Mouse (Mus musculus) embryonic facial prominence, embryonic 13.5 days (tissue): Measurements from ENCODE around the gene Ccdc88a. TPM values are rescaled to one million over a fixed set of nuclear protein-coding genes. Genes with fewer than 3 reads are reported as not detected.

ENCODE experiments used
- ATAC-seq: fragments of 200-750 bp; cut with Nextera tagmentation; 2 replicates; pipeline ENCODE4 v1.8.0; 2017; ENCODE audit warnings: low read depth; ENCODE audit not compliant: insufficient number of reproducible peaks, insufficient read depth, low FRiP score, low TSS enrichment
- H3K27ac ChIP-seq: fragments of 300-500 bp; sonication (generic); 2 replicates; pipeline ENCODE4 v1.5.1; 2015; ENCODE audit warnings: moderate library complexity, mild to moderate bottlenecking, inconsistent platforms
- H3K27me3 ChIP-seq: fragments of 300-500 bp; sonication (generic); 2 replicates; pipeline ENCODE4 v1.6.1; 2015; ENCODE audit warnings: mild to moderate bottlenecking, inconsistent platforms
- H3K36me3 ChIP-seq: fragments of 300-500 bp; sonication (generic); 2 replicates; pipeline ENCODE4 v1.6.1; 2015; ENCODE audit warnings: mild to moderate bottlenecking, inconsistent platforms
- H3K4me1 ChIP-seq: fragments of 300-500 bp; sonication (generic); 2 replicates; pipeline ENCODE4 v1.6.1; 2015; ENCODE audit warnings: inconsistent platforms
- H3K4me2 ChIP-seq: fragments of 300-500 bp; sonication (generic); 2 replicates; pipeline ENCODE4 v1.6.1; 2015; ENCODE audit warnings: moderate library complexity, mild to moderate bottlenecking, inconsistent platforms
- H3K4me3 ChIP-seq: fragments of 300-500 bp; sonication (generic); 2 replicates; pipeline ENCODE4 v1.5.1; 2015; ENCODE audit warnings: mild to moderate bottlenecking, inconsistent platforms
- H3K9ac ChIP-seq: fragments of 300-500 bp; sonication (generic); 2 replicates; pipeline ENCODE4 v1.6.1; 2015; ENCODE audit warnings: mild to moderate bottlenecking, inconsistent platforms
- H3K9me3 ChIP-seq: fragments of 300-500 bp; sonication (generic); 2 replicates; pipeline ENCODE4 v1.6.1; 2016; ENCODE audit warnings: inconsistent platforms
- WGBS: fragments of 180-500 bp; shearing (Covaris S2); methylation state at CpG from one replicate; pipeline ENCODE4 v1.1.7; 2015; ENCODE audit warnings: mixed read lengths; 5-methylcytosine and 5-hydroxymethylcytosine counted together
- polyA plus RNA-seq: library from polyadenylated mRNA; unstranded; fragments of >200 nt; fragmentation: Nextera tagmentation; extraction: Ambion mirVana; gene quantifications from 2 replicates; pipeline ENCODE4 v1.2.1, GENCODE M21; 2015

Ccdc88a gene
- polyA plus RNA-seq, result 48.2 and 50.6 TPM in 2 replicates

- peak within 1 kb of the TSS; percentile 61 for H3K4me2 ChIP-seq
- H3K9ac ChIP-seq, result peak within 1 kb of the TSS; percentile 95
- WGBS, result under 1% methylated on average over 106 of the region's 107 CpGs
- H3K4me3 ChIP-seq, result peak within 1 kb of the TSS; percentile 85
- ATAC-seq, result peak; percentile 97
- H3K27me3 ChIP-seq, result no peaks in the 10 kb centered on the region
- peaks cover 6% of the 10 kb centered on the region; the same call in 1 of the 2 replicates for H3K4me1 ChIP-seq
- H3K36me3 ChIP-seq, result 0 out of 2 replicates have a peak, but pooled peaks cover 6% of the 10 kb centered on the region
- peak within 1 kb of the TSS; percentile 95 for H3K27ac ChIP-seq
- H3K9me3 ChIP-seq, result no peaks in the 10 kb centered on the region
Measured at GRCm38 (mm10) chr11:29373396-29374273, at the start of gene Ccdc88a. Gene Ccdc88a, plus strand, starts transcription at chr11:29373658.

- H3K4me2 ChIP-seq, result no peak overlapping the region
- H3K27me3 ChIP-seq, result no peaks in the 10 kb centered on the region
- no peaks in the 10 kb centered on the region for H3K36me3 ChIP-seq
- ATAC-seq, result no peak
- H3K4me3 ChIP-seq, result no peak overlapping the region
- H3K9ac ChIP-seq, result no peak overlapping the region
- 85% methylated on average over 2 of the region's 2 CpGs for WGBS
- no peaks in the 10 kb centered on the region for H3K4me1 ChIP-seq
- H3K9me3 ChIP-seq, result no peaks in the 10 kb centered on the region
- no peak overlapping the region for H3K27ac ChIP-seq
Measured at GRCm38 (mm10) chr11:29335505-29335904, 38.0 kb upstream of the Ccdc88a start.

- Histone ChIP-seq H3K4me2 (no peak overlapping the region), H3K4me3 (no peak overlapping the region), H3K9me3 (no peaks in the 10 kb centered on the region), H3K27ac (no peak overlapping the region), H3K4me1 (no peaks in the 10 kb centered on the region), H3K36me3 (no peaks in the 10 kb centered on the region), H3K9ac (no peak overlapping the region), H3K27me3 (no peaks in the 10 kb centered on the region)
- 74% methylated on average over 2 of the region's 2 CpGs for WGBS
- ATAC-seq, result no peak
Measured at GRCm38 (mm10) chr11:29341259-29341658, 32.2 kb upstream of the Ccdc88a start.

- no peak overlapping the region for H3K9ac ChIP-seq
- H3K36me3 ChIP-seq, result no peaks in the 10 kb centered on the region
- no peaks in the 10 kb centered on the region for H3K4me1 ChIP-seq
- no peaks in the 10 kb centered on the region for H3K9me3 ChIP-seq
- no peak overlapping the region for H3K4me3 ChIP-seq
- no peak for ATAC-seq
- 73% methylated on average over 4 of the region's 4 CpGs for WGBS
- no peak overlapping the region for H3K4me2 ChIP-seq
- no peak overlapping the region for H3K27ac ChIP-seq
- no peaks in the 10 kb centered on the region for H3K27me3 ChIP-seq
Measured at GRCm38 (mm10) chr11:29344891-29345657, 28.4 kb upstream of the Ccdc88a start.

GRCm38 (mm10) chr11:29345673-29346286 lies 27.7 kb upstream of the Ccdc88a start:
- no peaks in the 10 kb centered on the region for H3K4me1 ChIP-seq
- no peaks in the 10 kb centered on the region for H3K36me3 ChIP-seq
- no peak overlapping the region for H3K4me2 ChIP-seq
- H3K9ac ChIP-seq, result no peak overlapping the region
- H3K27ac ChIP-seq, result no peak overlapping the region
- no peak for ATAC-seq
- no peak overlapping the region for H3K4me3 ChIP-seq
- no peaks in the 10 kb centered on the region for H3K27me3 ChIP-seq
- no peaks in the 10 kb centered on the region for H3K9me3 ChIP-seq
- WGBS, result 76% methylated on average over 4 of the region's 4 CpGs

GRCm38 (mm10) chr11:29350891-29351290 lies 22.6 kb upstream of the Ccdc88a start:
- Histone ChIP-seq H3K9ac (no peak overlapping the region), H3K4me3 (no peak overlapping the region), H3K27ac (no peak overlapping the region), H3K27me3 (no peaks in the 10 kb centered on the region), H3K4me2 (no peak overlapping the region), H3K36me3 (no peaks in the 10 kb centered on the region), H3K9me3 (no peaks in the 10 kb centered on the region), H3K4me1 (no peaks in the 10 kb centered on the region)
- no peak for ATAC-seq
- 90% methylated on average over 2 of the region's 2 CpGs for WGBS

GRCm38 (mm10) chr11:29352214-29352613 lies 21.2 kb upstream of the Ccdc88a start:
- H3K4me1 ChIP-seq, result no peaks in the 10 kb centered on the region
- no peak overlapping the region for H3K27ac ChIP-seq
- no peaks in the 10 kb centered on the region for H3K36me3 ChIP-seq
- H3K4me2 ChIP-seq, result no peak overlapping the region
- H3K4me3 ChIP-seq, result no peak overlapping the region
- H3K9me3 ChIP-seq, result no peaks in the 10 kb centered on the region
- H3K9ac ChIP-seq, result no peak overlapping the region
- WGBS, result 81% methylated on average over 1 of the region's 1 CpGs
- ATAC-seq, result no peak
- no peaks in the 10 kb centered on the region for H3K27me3 ChIP-seq

GRCm38 (mm10) chr11:29368161-29368560 lies 5.3 kb upstream of the Ccdc88a start:
- Histone ChIP-seq H3K9ac (no peak overlapping the region), H3K4me3 (no peak overlapping the region), H3K9me3 (no peaks in the 10 kb centered on the region), H3K27me3 (no peaks in the 10 kb centered on the region), H3K4me2 (no peak overlapping the region), H3K4me1 (no peaks in the 10 kb centered on the region), H3K36me3 (no peaks in the 10 kb centered on the region), H3K27ac (no peak overlapping the region)
- ATAC-seq, result no peak
- WGBS, result 82% methylated on average over 1 of the region's 1 CpGs

- Histone ChIP-seq H3K4me2 (peak overlapping the region; percentile 61), H3K4me3 (peak overlapping the region; percentile 85), H3K9me3 (no peaks in the 10 kb centered on the region), H3K4me1 (peaks cover 6% of the 10 kb centered on the region; the same call in 1 of the 2 replicates), H3K36me3 (0 out of 2 replicates have a peak, but pooled peaks cover 6% of the 10 kb centered on the region), H3K27me3 (no peaks in the 10 kb centered on the region), H3K9ac (peak overlapping the region; percentile 95), H3K27ac (peak overlapping the region; percentile 95; the same call in 1 of the 2 replicates)
- ATAC-seq, result no peak
- 3% methylated on average over 11 of the region's 11 CpGs for WGBS
Measured at GRCm38 (mm10) chr11:29373050-29373395, 435 bp upstream of the Ccdc88a start.

GRCm38 (mm10) chr11:29374274-29374656 lies 807 bp downstream of the Ccdc88a start:
- Histone ChIP-seq H3K27ac (peak overlapping the region; percentile 95), H3K9ac (peak overlapping the region; percentile 95), H3K9me3 (no peaks in the 10 kb centered on the region), H3K4me1 (peaks cover 6% of the 10 kb centered on the region; the same call in 1 of the 2 replicates), H3K4me3 (peak overlapping the region; percentile 85), H3K4me2 (peak overlapping the region; percentile 61), H3K27me3 (no peaks in the 10 kb centered on the region), H3K36me3 (0 out of 2 replicates have a peak, but pooled peaks cover 6% of the 10 kb centered on the region)
- no peak for ATAC-seq
- 0% methylated on average over 8 of the region's 8 CpGs for WGBS

GRCm38 (mm10) chr11:29376635-29377034 lies 3.2 kb downstream of the Ccdc88a start:
- 87% methylated on average over 2 of the region's 2 CpGs for WGBS
- no peak for ATAC-seq
- Histone ChIP-seq H3K4me2 (no peak overlapping the region), H3K4me1 (peaks cover 6% of the 10 kb centered on the region; the same call in 1 of the 2 replicates), H3K9ac (no peak overlapping the region), H3K4me3 (no peak overlapping the region), H3K36me3 (0 out of 2 replicates have a peak, but pooled peaks cover 6% of the 10 kb centered on the region), H3K27ac (no peak overlapping the region), H3K27me3 (no peaks in the 10 kb centered on the region), H3K9me3 (no peaks in the 10 kb centered on the region)
